Mouse (Mus musculus): ENCODE results near the gene Carmil1. TPM values are rescaled to one million over a fixed set of nuclear protein-coding genes. Genes with fewer than 3 reads are reported as not detected.

The Carmil1 gene
- polyA plus RNA-seq, 1 experiment from 2014 or later = 50.7 TPM

DNA sequence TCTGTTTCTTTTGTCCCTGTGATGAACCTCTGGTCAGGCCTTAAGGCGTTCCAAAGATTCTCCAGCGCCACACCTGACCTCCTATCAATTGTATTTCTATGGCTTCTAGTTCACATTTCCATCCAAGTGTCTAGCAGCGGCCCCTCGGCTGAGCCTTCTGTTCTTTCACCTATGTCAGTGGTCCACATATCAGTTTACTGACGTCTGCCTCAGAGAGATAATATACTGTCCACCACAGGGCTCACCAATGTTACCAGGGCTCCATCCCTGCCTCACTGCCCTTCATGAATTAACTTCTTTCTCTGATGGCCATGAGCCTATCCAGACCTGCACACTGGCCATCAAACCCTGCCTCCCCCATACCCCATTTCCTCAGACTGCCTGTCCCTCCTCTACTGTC lies 149.3 kb downstream of the Carmil1 start:
- Histone ChIP-seq H3K4me2 (no peak overlapping the region), H3K27ac (ENCODE audit: low read depth) (no peak overlapping the region), H3K4me3 (ENCODE audit: low read depth, low read length) (no peak overlapping the region), H3K4me1 (ENCODE audit: insufficient read depth) (no peaks in the 10 kb centered on the region; the same call in 1 of the 2 replicates), H3K27me3 (ENCODE audit: insufficient read depth, low read length) (no peaks in the 10 kb centered on the region), H3K9ac (no peak overlapping the region), H3K9me3 (ENCODE audit: low read depth, low read length) (no peaks in the 10 kb centered on the region), H3K36me3 (ENCODE audit: insufficient read depth) (0 out of 2 replicates have a peak, but pooled peaks cover 4% of the 10 kb centered on the region)
- ATAC-seq (ENCODE audit: insufficient read depth) (no peak), DNase-seq (no peak)
- TF ChIP-seq CTCF (IDR thresholded peaks at IDR 0.05; ENCODE audit: low read depth) = no peak
- WGBS = 82% methylated on average over 5 of the region's 5 CpGs

- Histone ChIP-seq H3K9me3 (ENCODE audit: low read depth, low read length) (no peaks in the 10 kb centered on the region), H3K4me3 (ENCODE audit: low read depth, low read length) (no peak overlapping the region), H3K4me2 (no peak overlapping the region), H3K27ac (ENCODE audit: low read depth) (no peak overlapping the region), H3K4me1 (ENCODE audit: insufficient read depth) (no peaks in the 10 kb centered on the region; the same call in 1 of the 2 replicates), H3K36me3 (ENCODE audit: insufficient read depth) (0 out of 2 replicates have a peak, but pooled peaks cover 4% of the 10 kb centered on the region), H3K27me3 (ENCODE audit: insufficient read depth, low read length) (no peaks in the 10 kb centered on the region), H3K9ac (no peak overlapping the region)
- 76% methylated on average over 2 of the region's 2 CpGs for WGBS
- no peak for TF ChIP-seq CTCF (IDR thresholded peaks at IDR 0.05; ENCODE audit: low read depth)
- DNase-seq (no peak), ATAC-seq (ENCODE audit: insufficient read depth) (no peak)
These were observed 149.9 kb downstream of the Carmil1 start for GRCm38 (mm10) chr13:24130741-24131140.

GRCm38 (mm10) chr13:24128731-24129130 lies 151.9 kb downstream of the Carmil1 start:
- no peak for ATAC-seq (ENCODE audit: insufficient read depth)
- no peak overlapping the region for H3K4me3 ChIP-seq (ENCODE audit: low read depth, low read length)
- H3K36me3 ChIP-seq (ENCODE audit: insufficient read depth) = no peaks in the 10 kb centered on the region
- H3K4me1 ChIP-seq (ENCODE audit: insufficient read depth) = no peaks in the 10 kb centered on the region
- no peak overlapping the region for H3K9ac ChIP-seq
- no peak overlapping the region for H3K4me2 ChIP-seq
- no peaks in the 10 kb centered on the region for H3K27me3 ChIP-seq (ENCODE audit: insufficient read depth, low read length)
- H3K27ac ChIP-seq (ENCODE audit: low read depth) = no peak overlapping the region
- DNase-seq = no peak
- no peaks in the 10 kb centered on the region for H3K9me3 ChIP-seq (ENCODE audit: low read depth, low read length)
- no peak for TF ChIP-seq CTCF (IDR thresholded peaks at IDR 0.05; ENCODE audit: low read depth)
- 93% methylated on average over 1 of the region's 1 CpGs for WGBS

GRCm38 (mm10) chr13:24125865-24126264 lies 154.7 kb downstream of the Carmil1 start:
- H3K4me1 ChIP-seq (ENCODE audit: insufficient read depth) = no peaks in the 10 kb centered on the region
- ATAC-seq (ENCODE audit: insufficient read depth) (no peak), DNase-seq (no peak)
- no peak overlapping the region for H3K4me2 ChIP-seq
- H3K9ac ChIP-seq = no peak overlapping the region
- 49% methylated on average over 6 of the region's 6 CpGs for WGBS
- no peaks in the 10 kb centered on the region for H3K27me3 ChIP-seq (ENCODE audit: insufficient read depth, low read length)
- no peaks in the 10 kb centered on the region for H3K9me3 ChIP-seq (ENCODE audit: low read depth, low read length)
- no peak overlapping the region for H3K4me3 ChIP-seq (ENCODE audit: low read depth, low read length)
- TF ChIP-seq CTCF (IDR thresholded peaks at IDR 0.05; ENCODE audit: low read depth) = no peak
- H3K36me3 ChIP-seq (ENCODE audit: insufficient read depth) = peaks cover 3% of the 10 kb centered on the region; the same call in 1 of the 2 replicates
- H3K27ac ChIP-seq (ENCODE audit: low read depth) = no peak overlapping the region

DNA sequence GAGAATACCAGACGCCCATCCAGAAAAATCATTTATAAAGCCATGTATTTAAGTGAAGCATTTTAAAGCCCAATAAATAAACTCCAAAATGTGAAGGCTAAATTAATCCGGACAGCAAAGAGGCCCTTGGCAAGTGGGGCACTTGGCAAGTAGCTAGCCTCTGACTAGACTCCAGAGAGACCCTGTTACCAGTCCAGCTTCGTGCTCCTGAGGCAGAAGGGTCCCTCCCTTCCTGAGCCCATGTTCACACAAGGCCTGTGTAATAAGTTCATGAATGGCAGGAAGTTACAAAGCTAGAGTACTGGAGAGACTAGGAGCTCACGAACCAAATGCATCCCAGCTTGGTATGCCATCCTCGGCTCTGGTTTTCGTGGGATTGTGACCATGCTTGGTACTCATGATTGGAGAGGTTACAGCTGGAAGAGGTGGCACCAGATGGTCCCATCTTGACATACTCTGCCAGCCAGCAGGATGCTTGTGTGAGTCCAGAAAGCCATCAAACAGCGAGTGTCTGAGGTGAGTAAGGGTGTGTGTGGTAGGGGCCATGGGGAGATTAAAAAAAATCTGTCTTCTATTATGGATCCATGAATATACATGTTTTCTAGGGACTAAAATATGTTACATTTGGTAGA lies 163.3 kb downstream of the Carmil1 start:
- WGBS = 76% methylated on average over 7 of the region's 7 CpGs
- no peak for TF ChIP-seq CTCF (IDR thresholded peaks at IDR 0.05; ENCODE audit: low read depth)
- peaks cover 12% of the 10 kb centered on the region; the same call in 1 of the 2 replicates for H3K36me3 ChIP-seq (ENCODE audit: insufficient read depth)

GRCm38 (mm10) chr13:24112689-24113348 lies 167.8 kb downstream of the Carmil1 start:
- Histone ChIP-seq H3K4me2 (no peak overlapping the region), H3K27me3 (ENCODE audit: insufficient read depth, low read length) (no peaks in the 10 kb centered on the region), H3K9ac (no peak overlapping the region), H3K9me3 (ENCODE audit: low read depth, low read length) (no peaks in the 10 kb centered on the region), H3K27ac (ENCODE audit: low read depth) (peak overlapping the region; percentile 69), H3K36me3 (ENCODE audit: insufficient read depth) (0 out of 2 replicates have a peak, but pooled peaks cover 8% of the 10 kb centered on the region), H3K4me3 (ENCODE audit: low read depth, low read length) (no peak overlapping the region), H3K4me1 (ENCODE audit: insufficient read depth) (no peaks in the 10 kb centered on the region)
- peak; percentile 85 for DNase-seq
- 52% methylated on average over 9 of the region's 9 CpGs for WGBS
- ATAC-seq (ENCODE audit: insufficient read depth) = peak; percentile 70
- TF ChIP-seq CTCF (IDR thresholded peaks at IDR 0.05; ENCODE audit: low read depth) = peak; percentile 83

More for the DNA sequence above, 163.3 kb downstream of the Carmil1 start:
- Histone ChIP-seq H3K4me3 (ENCODE audit: low read depth, low read length) (no peak overlapping the region), H3K9ac (no peak overlapping the region), H3K27ac (ENCODE audit: low read depth) (no peak overlapping the region), H3K4me1 (ENCODE audit: insufficient read depth) (no peaks in the 10 kb centered on the region), H3K4me2 (no peak overlapping the region), H3K9me3 (ENCODE audit: low read depth, low read length) (no peaks in the 10 kb centered on the region), H3K27me3 (ENCODE audit: insufficient read depth, low read length) (no peaks in the 10 kb centered on the region)
- no peak for DNase-seq
- no peak for ATAC-seq (ENCODE audit: insufficient read depth)

DNA sequence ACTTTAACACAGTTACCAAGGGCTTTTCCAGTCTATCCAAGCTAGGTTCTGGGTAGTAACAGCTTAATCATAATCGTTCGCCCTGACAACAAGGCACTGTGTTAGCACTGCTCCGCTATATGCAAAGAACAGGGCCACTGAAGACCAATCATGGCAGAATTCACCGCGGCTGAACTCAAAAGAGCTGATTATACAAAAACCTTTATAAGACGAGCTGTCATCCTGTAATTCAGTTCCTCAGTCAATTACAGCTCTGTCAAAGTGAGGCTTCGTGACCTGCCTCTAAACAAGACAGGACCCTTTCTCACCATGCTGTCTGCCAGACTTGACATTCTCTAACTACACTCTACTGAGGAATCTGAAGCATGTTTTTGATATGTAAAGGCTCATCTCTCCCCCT lies 170.3 kb downstream of the Carmil1 start:
- Histone ChIP-seq H3K4me3 (ENCODE audit: low read depth, low read length) (no peak overlapping the region), H3K9me3 (ENCODE audit: low read depth, low read length) (no peaks in the 10 kb centered on the region), H3K36me3 (ENCODE audit: insufficient read depth) (0 out of 2 replicates have a peak, but pooled peaks cover 8% of the 10 kb centered on the region), H3K9ac (no peak overlapping the region), H3K4me1 (ENCODE audit: insufficient read depth) (no peaks in the 10 kb centered on the region), H3K27ac (ENCODE audit: low read depth) (no peak overlapping the region), H3K4me2 (no peak overlapping the region), H3K27me3 (ENCODE audit: insufficient read depth, low read length) (no peaks in the 10 kb centered on the region)
- WGBS = 81% methylated on average over 7 of the region's 7 CpGs
- no peak for DNase-seq
- no peak for TF ChIP-seq CTCF (IDR thresholded peaks at IDR 0.05; ENCODE audit: low read depth)
- no peak for ATAC-seq (ENCODE audit: insufficient read depth)
